Mouse (Mus musculus) lung, postnatal 0 days (tissue): ENCODE measurements at regions not wholly inside any gene's neighbourhood (a gene's known extent, or its start where the extent isn't known, plus 50 kb on each side); places are given as distances from the start of the nearest gene placed in this dataset.
A peak's percentile ranks its signal among the peaks of the same experiment; 100 is the strongest.

Source experiments
- ATAC-seq: fragments of 200-750 bp; cut with Nextera tagmentation; 2 replicates; pipeline ENCODE4 v1.8.0; 2017; ENCODE audit warnings: moderate library complexity
- DNase-seq: peaks from one replicate; pipeline ENCODE4 v3.0.0-alpha.2; 2016; ENCODE audit warnings: low spot score
- H3K27ac ChIP-seq: fragments of 300-500 bp; sonication (generic); 2 replicates; pipeline ENCODE4 v1.5.1; 2014; ENCODE audit warnings: antibody characterized with exemption, mild to moderate bottlenecking, low read length, mixed read lengths
- H3K27me3 ChIP-seq: fragments of 300-500 bp; sonication (generic); replicated peaks from 2 replicates; pipeline ENCODE4 v1.6.1; 2014; ENCODE audit warnings: low read length, mixed read lengths; ENCODE audit not compliant: insufficient read depth
- H3K36me3 ChIP-seq: fragments of 300-500 bp; sonication (generic); 2 replicates; pipeline ENCODE4 v1.6.1; 2014; ENCODE audit warnings: low read length, mixed read lengths; ENCODE audit not compliant: insufficient read depth
- H3K4me1 ChIP-seq: fragments of 300-500 bp; sonication (generic); 2 replicates; pipeline ENCODE4 v1.6.1; 2014; ENCODE audit warnings: antibody characterized with exemption, low read depth, low read length, mixed read lengths; ENCODE audit not compliant: insufficient read depth
- H3K4me2 ChIP-seq: fragments of 300-500 bp; sonication (generic); replicated peaks from 2 replicates; pipeline ENCODE4 v1.6.1; 2014; ENCODE audit warnings: low read depth, mild to moderate bottlenecking, low read length, moderate library complexity, mixed read lengths
- H3K4me3 ChIP-seq: fragments of 300-500 bp; sonication (generic); 2 replicates; pipeline ENCODE4 v1.5.1; 2014; ENCODE audit warnings: low read depth, low read length
- H3K9ac ChIP-seq: fragments of 300-500 bp; sonication (generic); replicated peaks from 2 replicates; pipeline ENCODE4 v1.6.1; 2014; ENCODE audit warnings: low read depth, mild to moderate bottlenecking
- H3K9me3 ChIP-seq: fragments of 300-500 bp; sonication (generic); 2 replicates; pipeline ENCODE4 v1.6.1; 2016; ENCODE audit warnings: low read length, mixed read lengths
- CTCF ChIP-seq: IDR thresholded peaks from 2 replicates; pipeline ENCODE4 v1.5.1; 2016; ENCODE audit warnings: antibody characterized with exemption, mild to moderate bottlenecking
- EP300 ChIP-seq: IDR thresholded peaks from 2 replicates; pipeline ENCODE4 v1.6.1; 2016; ENCODE audit warnings: antibody characterized with exemption, mild to moderate bottlenecking, control low read depth
- WGBS: fragments of 180-500 bp; shearing (Covaris S2); extraction: QIAGEN DNeasy Blood & Tissue Kit; methylation state at CpG from one replicate; pipeline ENCODE4 v1.1.7; 2014; 5-methylcytosine and 5-hydroxymethylcytosine counted together

GRCm38 (mm10) chr3:58182299-58182698 is 232.2 kb upstream of the Tsc22d2 start:
- no peak overlapping the region for H3K4me2 ChIP-seq

GRCm38 (mm10) chr3:58183279-58183678 is 231.2 kb upstream of the Tsc22d2 start:
- no peak overlapping the region for H3K4me3 ChIP-seq
- DNase-seq (no peak), ATAC-seq (no peak)
- TF ChIP-seq CTCF: no peak
- no peak for TF ChIP-seq EP300
- H3K4me1 ChIP-seq: no peaks in the 10 kb centered on the region
- H3K36me3 ChIP-seq: no peaks in the 10 kb centered on the region
- H3K27ac ChIP-seq: no peak overlapping the region
- no peak overlapping the region for H3K9ac ChIP-seq
- WGBS: 33% methylated on average over 3 of the region's 3 CpGs
- no peaks in the 10 kb centered on the region for H3K27me3 ChIP-seq
- no peak overlapping the region for H3K4me2 ChIP-seq
- no peaks in the 10 kb centered on the region for H3K9me3 ChIP-seq

More at GRCm38 (mm10) chr3:58182299-58182698, 232.2 kb upstream of the Tsc22d2 start:
- ATAC-seq (0 out of 2 replicates have a peak, but pooled peaks have one; percentile 9), DNase-seq (no peak)
- no peak overlapping the region for H3K9ac ChIP-seq
- no peak overlapping the region for H3K27ac ChIP-seq
- no peaks in the 10 kb centered on the region for H3K27me3 ChIP-seq
- 51% methylated on average over 4 of the region's 4 CpGs for WGBS
- H3K4me1 ChIP-seq: no peaks in the 10 kb centered on the region
- H3K4me3 ChIP-seq: no peak overlapping the region
- no peaks in the 10 kb centered on the region for H3K9me3 ChIP-seq
- no peaks in the 10 kb centered on the region for H3K36me3 ChIP-seq
- TF ChIP-seq CTCF: no peak
- no peak for TF ChIP-seq EP300

GRCm38 (mm10) chr3:58200462-58200861 is 214.1 kb upstream of the Tsc22d2 start:
- H3K9me3 ChIP-seq: no peaks in the 10 kb centered on the region
- H3K4me1 ChIP-seq: no peaks in the 10 kb centered on the region
- H3K36me3 ChIP-seq: no peaks in the 10 kb centered on the region
- no peaks in the 10 kb centered on the region for H3K27me3 ChIP-seq
- 90% methylated on average over 6 of the region's 6 CpGs for WGBS
- no peak overlapping the region for H3K4me2 ChIP-seq
- DNase-seq: no peak
- H3K9ac ChIP-seq: no peak overlapping the region
- TF ChIP-seq CTCF (no peak), EP300 (no peak)
- no peak overlapping the region for H3K4me3 ChIP-seq
- H3K27ac ChIP-seq: no peak overlapping the region
- no peak for ATAC-seq

- Histone ChIP-seq H3K36me3 (no peaks in the 10 kb centered on the region), H3K4me3 (no peak overlapping the region), H3K4me2 (no peak overlapping the region), H3K4me1 (no peaks in the 10 kb centered on the region), H3K9me3 (no peaks in the 10 kb centered on the region), H3K9ac (no peak overlapping the region), H3K27ac (no peak overlapping the region), H3K27me3 (no peaks in the 10 kb centered on the region)
- 34% methylated on average over 5 of the region's 5 CpGs for WGBS
- ATAC-seq (no peak), DNase-seq (no peak)
- TF ChIP-seq CTCF (no peak), EP300 (no peak)
Measured at GRCm38 (mm10) chr3:58202816-58203215, 211.7 kb upstream of the Tsc22d2 start.

GRCm38 (mm10) chr3:58203806-58204205 is 210.7 kb upstream of the Tsc22d2 start:
- H3K36me3 ChIP-seq: no peaks in the 10 kb centered on the region
- H3K27me3 ChIP-seq: no peaks in the 10 kb centered on the region
- TF ChIP-seq CTCF: no peak
- TF ChIP-seq EP300: no peak
- H3K9me3 ChIP-seq: no peaks in the 10 kb centered on the region
- ATAC-seq: no peak
- no peak for DNase-seq
- WGBS: 67% methylated on average over 2 of the region's 2 CpGs
- no peak overlapping the region for H3K4me3 ChIP-seq
- H3K4me1 ChIP-seq: no peaks in the 10 kb centered on the region
- no peak overlapping the region for H3K9ac ChIP-seq
- H3K4me2 ChIP-seq: no peak overlapping the region
- H3K27ac ChIP-seq: no peak overlapping the region

GRCm38 (mm10) chr3:58205526-58205925 is 209.0 kb upstream of the Tsc22d2 start:
- DNase-seq: no peak
- H3K36me3 ChIP-seq: no peaks in the 10 kb centered on the region
- H3K4me2 ChIP-seq: no peak overlapping the region
- no peaks in the 10 kb centered on the region for H3K9me3 ChIP-seq
- ATAC-seq: no peak
- no peaks in the 10 kb centered on the region for H3K27me3 ChIP-seq
- no peak overlapping the region for H3K4me3 ChIP-seq
- no peak overlapping the region for H3K27ac ChIP-seq
- H3K4me1 ChIP-seq: no peaks in the 10 kb centered on the region
- 83% methylated on average over 2 of the region's 2 CpGs for WGBS
- TF ChIP-seq EP300: no peak
- no peak for TF ChIP-seq CTCF
- H3K9ac ChIP-seq: no peak overlapping the region

GRCm38 (mm10) chr3:58206776-58207398 is 207.6 kb upstream of the Tsc22d2 start:
- Histone ChIP-seq H3K9me3 (no peaks in the 10 kb centered on the region), H3K4me2 (no peak overlapping the region), H3K4me3 (no peak overlapping the region), H3K27me3 (no peaks in the 10 kb centered on the region), H3K9ac (no peak overlapping the region), H3K4me1 (no peaks in the 10 kb centered on the region), H3K36me3 (no peaks in the 10 kb centered on the region), H3K27ac (no peak overlapping the region)
- ATAC-seq (no peak), DNase-seq (peak; percentile 16)
- WGBS: 52% methylated on average over 5 of the region's 5 CpGs
- TF ChIP-seq EP300: no peak
